Mouse (Mus musculus): ENCODE data around the gene Mmab.

GRCm38 (mm10) chr5:114393169-114393568, 50.7 kb downstream of the Mmab start:
- no peak for TF ChIP-seq CTCF (IDR thresholded peaks at IDR 0.05; ENCODE audit: extremely low read depth, insufficient read length, insufficient replicate concordance, low read depth, low read length)
- no peak for TF ChIP-seq POLR2A (IDR thresholded peaks at IDR 0.05; ENCODE audit: low read depth, low read length)

Measured in small intestine, adult 2 months (tissue).